Mouse (Mus musculus) midbrain, embryonic 16.5 days (tissue): ENCODE measurements around the gene Tomm40. TPM values are rescaled to one million over a fixed set of nuclear protein-coding genes. Genes with fewer than 3 reads are reported as not detected.

Source experiments
- ATAC-seq: fragments of 200-750 bp; cut with Nextera tagmentation; 2 replicates; pipeline ENCODE4 v1.8.0; 2017; ENCODE audit warnings: moderate TSS enrichment
- H3K27ac ChIP-seq: fragments of 300-500 bp; sonication (generic); 2 replicates; pipeline ENCODE4 v1.5.1; 2014; ENCODE audit warnings: mild to moderate bottlenecking, low read length, mixed read lengths
- H3K27me3 ChIP-seq: fragments of 300-500 bp; sonication (generic); 2 replicates; pipeline ENCODE4 v1.6.1; 2014; ENCODE audit warnings: low read depth, low read length, mixed read lengths; ENCODE audit not compliant: control insufficient read depth, insufficient read depth
- H3K36me3 ChIP-seq: fragments of 300-500 bp; sonication (generic); 2 replicates; pipeline ENCODE4 v1.6.1; 2014; ENCODE audit warnings: mild to moderate bottlenecking, low read length, moderate library complexity, mixed read lengths; ENCODE audit not compliant: control insufficient read depth, insufficient read depth
- H3K4me1 ChIP-seq: fragments of 300-500 bp; sonication (generic); 2 replicates; pipeline ENCODE4 v1.6.1; 2014; ENCODE audit warnings: mild to moderate bottlenecking, low read length, mixed read lengths; ENCODE audit not compliant: control insufficient read depth, insufficient read depth
- H3K4me2 ChIP-seq: fragments of 300-500 bp; sonication (generic); 2 replicates; pipeline ENCODE4 v1.6.1; 2014; ENCODE audit warnings: mild to moderate bottlenecking, low read length, mixed read lengths
- H3K4me3 ChIP-seq: fragments of 300-500 bp; sonication (generic); 2 replicates; pipeline ENCODE4 v1.5.1; 2014; ENCODE audit warnings: low read depth, mild to moderate bottlenecking, low read length, moderate library complexity, mixed read lengths
- H3K9ac ChIP-seq: fragments of 300-500 bp; sonication (generic); 2 replicates; pipeline ENCODE4 v1.6.1; 2014; ENCODE audit warnings: low read depth, low read length, mixed read lengths
- H3K9me3 ChIP-seq: fragments of 300-500 bp; sonication (generic); replicated peaks from 2 replicates; pipeline ENCODE4 v1.6.1; 2014; ENCODE audit warnings: mild to moderate bottlenecking, low read length, mixed read lengths; ENCODE audit not compliant: control insufficient read depth, poor library complexity, severe bottlenecking
- whole genome bisulfite sequencing: fragments of 180-500 bp; shearing (Covaris S2); extraction: QIAGEN DNeasy Blood & Tissue Kit; methylation state at CpG from one replicate; pipeline ENCODE4 v1.1.7; 2014; 5-methylcytosine and 5-hydroxymethylcytosine counted together
- polyA plus RNA-seq: library from polyadenylated mRNA; unstranded; fragments of >200 nt; fragmentation: Nextera tagmentation; extraction: Ambion mirVana; gene quantifications from 2 replicates; pipeline ENCODE4 v1.2.1, GENCODE M21; 2015

Gene Tomm40
- polyA plus RNA-seq, 1 experiment from 2014 or later, result 118 TPM

- Histone ChIP-seq H3K27ac (peak overlapping the region; percentile 24; the same call in 1 of the 2 replicates), H3K9me3 (no peaks in the 10 kb centered on the region), H3K4me1 (peaks cover 16% of the 10 kb centered on the region; the same call in 1 of the 2 replicates), H3K4me3 (no peak overlapping the region), H3K36me3 (peaks cover 4% of the 10 kb centered on the region; the same call in 1 of the 2 replicates), H3K27me3 (no peaks in the 10 kb centered on the region), H3K4me2 (no peak overlapping the region), H3K9ac (peak overlapping the region; percentile 40; the same call in 1 of the 2 replicates)
- peak; percentile 49 for ATAC-seq
- WGBS, result 28% methylated on average over 22 of the region's 22 CpGs
Measured at GRCm38 (mm10) chr7:19701069-19701761, 14.0 kb downstream of the Tomm40 start.

GRCm38 (mm10) chr7:19700299-19701068 is 14.8 kb downstream of the Tomm40 start:
- H3K9me3 ChIP-seq, result no peaks in the 10 kb centered on the region
- H3K27ac ChIP-seq, result no peak overlapping the region
- H3K4me3 ChIP-seq, result no peak overlapping the region
- H3K4me1 ChIP-seq, result peaks cover 16% of the 10 kb centered on the region; the same call in 1 of the 2 replicates
- H3K9ac ChIP-seq, result no peak overlapping the region
- 63% methylated on average over 12 of the region's 12 CpGs for WGBS
- no peak for ATAC-seq
- peaks cover 3% of the 10 kb centered on the region; the same call in 1 of the 2 replicates for H3K36me3 ChIP-seq
- no peaks in the 10 kb centered on the region for H3K27me3 ChIP-seq
- H3K4me2 ChIP-seq, result no peak overlapping the region

GRCm38 (mm10) chr7:19699827-19700148 is 15.4 kb downstream of the Tomm40 start:
- Histone ChIP-seq H3K4me2 (no peak overlapping the region), H3K27ac (no peak overlapping the region), H3K36me3 (peaks cover 3% of the 10 kb centered on the region; the same call in 1 of the 2 replicates), H3K4me3 (no peak overlapping the region), H3K9me3 (no peaks in the 10 kb centered on the region), H3K9ac (no peak overlapping the region), H3K4me1 (peaks cover 16% of the 10 kb centered on the region; the same call in 1 of the 2 replicates), H3K27me3 (no peaks in the 10 kb centered on the region)
- WGBS, result 76% methylated on average over 4 of the region's 4 CpGs
- ATAC-seq, result no peak

- no peaks in the 10 kb centered on the region for H3K9me3 ChIP-seq
Measured at GRCm38 (mm10) chr7:19698907-19699826, 16.1 kb downstream of the Tomm40 start, which contains the start of gene Apoe. Gene Apoe (minus strand): TSS chr7:19699188.

GRCm38 (mm10) chr7:19697949-19698906 is 17.0 kb downstream of the Tomm40 start:
- ATAC-seq, result no peak
- 2% methylated on average over 28 of the region's 28 CpGs for WGBS
- peak overlapping the region; percentile 35 for H3K4me3 ChIP-seq

More at GRCm38 (mm10) chr7:19698907-19699826, 16.1 kb downstream of the Tomm40 start, which contains the start of gene Apoe:
- peak within 1 kb of the TSS; percentile 57 for H3K9ac ChIP-seq
- peak; percentile 68 for ATAC-seq
- 1% methylated on average over 16 of the region's 20 CpGs for WGBS
- peak within 1 kb of the TSS; percentile 35 for H3K4me3 ChIP-seq
- H3K27ac ChIP-seq, result peak within 1 kb of the TSS; percentile 29; the same call in 1 of the 2 replicates
- peaks cover 3% of the 10 kb centered on the region; the same call in 1 of the 2 replicates for H3K36me3 ChIP-seq
- no peaks in the 10 kb centered on the region for H3K27me3 ChIP-seq
- peak within 1 kb of the TSS; percentile 54 for H3K4me2 ChIP-seq
- peaks cover 16% of the 10 kb centered on the region; the same call in 1 of the 2 replicates for H3K4me1 ChIP-seq

GRCm38 (mm10) chr7:19696336-19696873 is 18.8 kb downstream of the Tomm40 start:
- Histone ChIP-seq H3K4me2 (no peak overlapping the region), H3K9me3 (no peaks in the 10 kb centered on the region), H3K4me3 (no peak overlapping the region), H3K27me3 (no peaks in the 10 kb centered on the region), H3K27ac (no peak overlapping the region), H3K36me3 (peaks cover 3% of the 10 kb centered on the region; the same call in 1 of the 2 replicates), H3K9ac (no peak overlapping the region), H3K4me1 (peaks cover 16% of the 10 kb centered on the region; the same call in 1 of the 2 replicates)
- ATAC-seq, result no peak
- 95% methylated on average over 34 of the region's 34 CpGs for WGBS

More at GRCm38 (mm10) chr7:19697949-19698906, 17.0 kb downstream of the Tomm40 start:
- Histone ChIP-seq H3K9ac (peak overlapping the region; percentile 57), H3K36me3 (peaks cover 3% of the 10 kb centered on the region; the same call in 1 of the 2 replicates), H3K9me3 (no peaks in the 10 kb centered on the region), H3K4me2 (peak overlapping the region; percentile 54), H3K27ac (peak overlapping the region; percentile 29; the same call in 1 of the 2 replicates), H3K4me1 (peaks cover 16% of the 10 kb centered on the region; the same call in 1 of the 2 replicates), H3K27me3 (no peaks in the 10 kb centered on the region)

GRCm38 (mm10) chr7:19695881-19696280 is 19.4 kb downstream of the Tomm40 start:
- H3K4me1 ChIP-seq, result peaks cover 16% of the 10 kb centered on the region; the same call in 1 of the 2 replicates
- ATAC-seq, result no peak
- 84% methylated on average over 6 of the region's 6 CpGs for WGBS
- H3K9me3 ChIP-seq, result no peaks in the 10 kb centered on the region
- H3K4me2 ChIP-seq, result no peak overlapping the region
- H3K27me3 ChIP-seq, result no peaks in the 10 kb centered on the region
- H3K27ac ChIP-seq, result no peak overlapping the region
- H3K4me3 ChIP-seq, result no peak overlapping the region
- no peak overlapping the region for H3K9ac ChIP-seq
- H3K36me3 ChIP-seq, result peaks cover 3% of the 10 kb centered on the region; the same call in 1 of the 2 replicates
